Mouse (Mus musculus) right cerebral cortex, postnatal 14 days (tissue): Measurements from ENCODE around the gene 1700125H20Rik.
"Not testable (repeated sequence)": the region's sequence is repeated elsewhere in the genome, so short reads cannot be mapped to it uniquely, and the experiment has no call there.

ENCODE experiments used
- DNase-seq: peaks from one replicate; pipeline ENCODE4 v3.0.0; 2022

1700125H20Rik gene

DNA sequence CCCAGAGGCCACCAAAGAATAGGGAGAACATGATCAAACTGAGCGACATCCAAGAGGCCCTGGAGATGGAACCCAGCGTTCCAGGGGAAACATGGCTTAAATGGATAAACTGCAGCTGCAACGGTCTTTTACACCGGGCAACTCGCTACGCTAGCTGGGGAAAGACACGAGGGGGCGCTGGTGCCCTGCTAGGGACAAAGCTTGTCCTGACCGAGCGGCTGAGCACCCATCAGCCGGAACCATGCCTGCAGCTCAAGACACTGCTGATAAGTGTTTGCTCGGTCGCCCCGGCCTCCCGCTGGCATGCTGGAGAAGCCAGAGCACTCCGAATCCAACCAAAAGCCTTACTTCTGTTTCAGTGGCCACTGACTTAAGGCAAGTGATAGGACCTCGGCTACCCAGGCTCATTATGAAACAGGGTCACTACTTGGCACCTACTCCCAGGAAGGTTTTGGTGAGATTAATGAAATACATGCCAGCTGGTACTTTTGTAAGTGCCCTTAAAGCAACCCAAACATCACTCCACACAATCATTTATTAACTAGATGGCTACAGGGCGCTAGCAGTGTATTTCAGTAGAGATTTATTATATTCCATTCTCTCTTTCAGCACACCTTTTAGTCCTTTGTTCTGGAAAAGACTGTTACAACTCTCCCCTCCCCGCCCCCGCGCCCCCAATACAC is at the start of gene 1700125H20Rik:
Gene 1700125H20Rik (plus strand): TSS at position 347 of the 683 bp plus-strand sequence.
- peak; percentile 93 for DNase-seq

DNA sequence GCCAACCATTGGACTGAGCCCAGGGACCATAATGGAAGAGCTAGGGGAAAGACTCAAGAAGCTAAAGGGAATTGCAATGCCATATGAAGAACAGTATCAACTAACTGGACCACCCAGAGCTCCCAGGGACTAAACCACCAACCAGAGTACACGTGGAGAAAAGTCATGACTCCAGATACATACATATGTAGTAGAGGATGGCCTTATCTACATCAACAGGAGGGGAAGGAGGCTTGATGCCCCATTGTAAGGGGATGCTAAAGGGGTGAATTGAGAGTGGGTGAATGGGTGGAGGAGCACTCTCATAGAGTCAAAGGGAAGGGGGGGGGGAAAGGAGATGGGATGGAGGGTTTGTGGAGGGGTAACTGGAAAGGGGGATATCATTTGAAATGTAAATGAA is 48.1 kb upstream of the 1700125H20Rik start:
- DNase-seq = no peak

DNA sequence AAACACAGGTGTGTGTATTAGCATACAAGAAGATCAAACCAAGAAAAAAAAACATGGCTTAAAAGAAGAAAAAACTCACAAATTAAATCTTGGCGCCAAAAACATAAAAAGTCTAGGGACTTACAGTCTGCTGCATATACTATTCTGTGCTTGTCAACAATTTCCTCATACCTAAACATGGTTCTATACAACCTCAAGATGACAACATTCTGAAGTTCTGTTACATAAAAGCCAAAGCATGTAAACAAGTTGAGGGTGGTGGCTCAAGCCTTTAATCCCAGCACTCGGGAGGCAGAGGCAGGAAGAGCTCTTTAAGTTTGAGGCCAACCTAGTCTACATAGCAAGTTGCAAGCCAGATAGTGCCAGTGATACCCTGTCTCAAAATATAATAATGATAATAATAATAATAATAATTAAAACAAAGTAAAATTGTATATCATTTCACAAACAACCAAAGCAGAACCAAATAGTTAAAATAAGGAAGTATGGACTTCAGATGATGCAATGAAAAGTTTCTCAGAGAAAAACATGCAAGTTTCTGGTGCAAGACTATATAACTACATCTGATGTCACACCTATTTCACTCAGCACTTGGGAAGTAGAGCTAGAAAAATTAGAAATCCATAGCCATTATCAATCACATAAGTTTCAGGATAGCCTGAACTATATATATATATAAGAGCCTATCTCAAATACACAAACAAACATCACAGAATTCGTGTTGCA is 46.8 kb upstream of the 1700125H20Rik start:
- DNase-seq = no peak

DNA sequence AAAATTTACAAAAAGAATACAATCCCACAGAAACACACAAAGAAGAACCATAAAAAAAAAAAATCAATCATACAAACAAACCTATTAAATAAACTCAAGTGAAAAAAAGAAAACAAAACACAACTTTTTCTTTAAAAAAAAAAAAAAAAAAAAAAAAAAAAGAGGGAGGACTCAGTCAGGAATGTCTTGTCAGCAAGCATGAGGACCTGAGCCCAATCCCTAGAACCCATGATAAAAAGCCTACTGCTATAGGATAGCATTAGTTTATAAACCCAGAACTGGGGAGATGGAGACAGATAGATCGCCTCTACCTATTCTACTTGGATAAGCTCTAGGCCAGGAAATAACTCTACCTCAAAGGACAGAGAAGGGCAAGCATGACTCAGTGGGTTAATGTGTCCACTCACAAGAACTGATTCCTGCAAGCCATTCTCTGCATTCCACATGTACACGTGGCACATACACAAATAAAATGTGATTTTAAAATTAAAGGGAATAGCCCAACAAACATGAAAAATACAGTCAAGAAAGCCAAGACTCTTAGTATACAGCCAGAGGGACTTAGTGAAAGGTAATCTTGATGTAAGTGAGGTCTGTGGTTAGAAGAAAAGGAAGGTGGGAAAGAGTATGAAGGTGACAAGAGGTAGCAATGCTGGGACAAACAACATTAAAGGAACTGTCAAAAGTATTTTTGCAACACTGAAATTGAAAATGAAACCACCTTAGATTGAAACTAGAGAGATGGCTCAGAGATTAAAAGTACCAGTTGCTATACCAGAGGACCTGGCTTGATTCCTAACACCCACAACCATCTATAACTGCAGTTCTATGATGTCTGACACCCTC is 43.7 kb upstream of the 1700125H20Rik start:
- DNase-seq = no peak

DNA sequence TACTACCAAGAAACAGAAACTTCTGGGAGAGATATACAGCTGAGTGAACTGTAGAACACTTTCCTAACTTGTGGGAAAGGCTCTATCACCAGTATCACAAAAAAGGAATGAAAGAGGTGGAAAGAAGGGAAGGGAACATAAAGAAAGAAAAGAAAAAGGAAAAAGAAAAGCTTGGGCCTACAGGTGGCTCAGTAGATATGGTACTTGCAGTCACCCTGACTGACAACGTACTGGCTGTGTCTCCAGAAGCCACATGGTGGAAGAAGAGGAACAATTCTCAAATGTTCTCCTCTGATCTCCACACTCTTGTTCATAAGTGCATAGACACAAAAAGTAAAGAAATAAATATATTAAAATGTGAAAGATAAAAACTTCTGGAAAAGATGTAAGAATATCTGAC is 41.3 kb upstream of the 1700125H20Rik start:
- no peak for DNase-seq

DNA sequence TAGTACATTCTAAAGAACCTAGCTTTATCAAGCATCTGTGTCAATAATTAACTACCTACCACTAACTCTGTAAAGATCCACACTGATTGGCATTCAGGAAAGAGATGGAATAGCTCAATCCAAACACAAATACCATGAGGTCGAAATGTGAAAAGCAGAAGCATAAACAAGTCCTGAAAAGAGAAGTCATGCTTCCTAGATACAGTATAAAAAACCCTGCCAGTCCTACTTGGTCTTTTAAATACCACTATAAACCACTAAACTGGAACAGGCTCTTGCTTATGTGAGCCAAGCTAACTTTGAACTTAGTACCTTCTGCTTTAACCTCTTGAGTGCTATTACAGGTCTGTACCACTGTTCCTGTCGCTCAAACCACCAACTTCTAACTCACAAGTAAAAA is 38.7 kb upstream of the 1700125H20Rik start:
- DNase-seq = no peak

DNA sequence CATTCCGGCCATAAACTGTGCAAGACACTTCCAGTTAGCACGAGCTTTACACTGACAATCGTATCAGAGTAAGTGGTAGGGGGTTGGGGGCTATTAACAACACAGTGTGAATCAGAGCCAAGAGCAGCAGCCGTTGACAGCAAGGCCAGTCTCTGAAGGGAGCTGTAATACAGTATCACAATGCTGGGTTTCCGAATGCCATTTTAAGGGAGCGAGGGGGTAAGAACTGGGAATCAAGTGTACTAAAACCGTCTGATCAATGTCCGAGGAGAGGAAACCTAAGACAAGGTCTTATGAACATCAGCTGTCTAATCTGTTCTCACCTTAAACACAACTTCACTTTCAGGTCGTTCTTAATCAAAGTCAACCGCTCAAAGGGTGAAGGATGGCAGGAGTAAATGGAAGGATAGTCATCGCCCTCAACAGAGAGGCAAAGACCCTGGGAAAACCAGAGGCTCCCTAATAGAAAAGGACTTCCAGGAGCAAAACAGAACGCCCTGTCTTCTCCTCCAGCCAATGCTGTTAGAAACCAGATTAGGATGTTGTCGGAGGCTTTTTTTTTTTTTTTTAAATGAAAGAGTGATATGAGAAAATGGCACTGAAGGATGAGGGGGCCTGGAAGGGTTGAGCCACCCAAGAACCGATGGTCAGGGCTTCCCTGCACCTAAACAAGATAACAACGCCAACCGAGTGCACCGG is 31.3 kb upstream of the 1700125H20Rik start:
- no peak for DNase-seq

DNA sequence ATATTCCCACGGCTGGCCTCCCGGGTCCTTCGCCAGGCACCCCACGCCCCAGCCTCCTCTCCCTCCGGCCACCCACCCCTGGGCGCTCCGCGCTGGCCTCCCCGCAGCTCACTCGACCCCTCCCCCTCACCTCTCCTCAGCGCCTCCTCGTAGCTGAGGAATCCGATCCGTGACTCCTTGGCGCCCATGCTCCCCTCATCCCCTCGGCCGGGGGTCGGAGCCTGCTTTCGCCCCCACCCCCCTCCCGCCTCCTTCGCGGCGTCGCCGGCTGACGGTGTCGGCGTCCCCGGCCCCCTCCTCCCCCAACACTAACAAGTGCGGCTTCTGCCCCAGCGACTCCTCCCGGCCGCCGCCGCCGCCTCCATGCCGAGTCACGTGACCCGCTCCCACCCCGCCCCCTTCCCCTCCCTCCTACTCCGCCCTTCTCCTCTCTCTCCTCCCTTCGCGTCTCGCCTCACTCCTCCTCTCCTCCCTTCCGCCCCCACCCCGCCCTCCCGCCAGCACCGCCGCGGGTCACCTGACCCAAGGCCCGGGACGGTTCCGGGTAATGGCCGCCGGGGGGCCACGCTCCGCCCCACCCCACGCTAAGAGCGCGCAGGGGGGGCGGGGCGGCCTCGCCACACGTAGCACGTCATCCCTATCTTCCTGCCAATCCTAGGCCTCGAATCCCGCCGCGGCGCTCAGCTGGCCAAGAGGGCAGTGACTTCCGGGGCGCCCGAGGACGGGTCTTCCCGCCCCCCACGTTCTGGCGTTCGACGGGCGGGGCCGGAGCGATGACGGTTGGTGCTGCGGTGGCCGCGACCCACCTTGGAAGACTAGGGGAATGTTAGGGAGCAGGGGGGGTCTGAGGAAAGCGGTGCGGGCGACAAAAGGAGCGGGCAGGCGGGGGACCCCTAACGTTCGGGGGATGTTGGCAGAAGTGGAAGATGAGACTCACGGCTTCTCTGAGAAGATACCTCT is 30.3 kb upstream of the 1700125H20Rik start, which contains the start of gene Usp32:
Gene Usp32 (minus strand): TSS at position 581 of the 960 bp plus-strand sequence.
- peak; percentile 96 for DNase-seq

DNA sequence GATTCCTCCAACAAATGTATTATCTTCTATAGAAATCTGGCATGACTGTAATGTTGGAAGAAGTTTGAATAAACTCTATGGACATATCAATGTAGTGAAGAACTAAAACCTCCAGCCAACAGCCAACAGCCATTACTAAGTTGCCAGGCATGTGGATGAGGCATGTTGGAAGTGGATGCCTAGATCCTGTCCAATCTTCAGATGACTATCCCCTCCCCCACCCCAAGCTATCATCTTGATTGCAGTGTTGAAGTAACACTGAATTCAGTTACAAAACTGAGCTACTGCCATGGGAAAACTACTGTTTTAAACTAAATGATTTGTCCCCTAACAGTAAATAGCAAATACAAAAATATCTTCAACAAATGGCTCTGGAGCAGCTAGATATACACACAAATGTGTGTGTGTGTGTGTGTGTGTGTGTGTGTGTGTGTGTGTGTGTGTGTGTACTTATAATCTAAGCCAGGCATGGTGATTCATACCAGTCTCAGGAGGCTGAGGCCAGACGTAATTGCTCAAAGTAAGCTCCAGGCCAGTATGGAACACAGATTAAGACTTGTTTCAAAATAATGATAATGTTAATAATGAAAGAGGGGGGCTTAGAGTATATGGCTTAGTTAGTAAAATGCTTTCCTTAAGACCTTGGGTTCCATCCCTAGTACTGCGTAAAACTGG is 17.8 kb upstream of the 1700125H20Rik start:
- DNase-seq = no peak

DNA sequence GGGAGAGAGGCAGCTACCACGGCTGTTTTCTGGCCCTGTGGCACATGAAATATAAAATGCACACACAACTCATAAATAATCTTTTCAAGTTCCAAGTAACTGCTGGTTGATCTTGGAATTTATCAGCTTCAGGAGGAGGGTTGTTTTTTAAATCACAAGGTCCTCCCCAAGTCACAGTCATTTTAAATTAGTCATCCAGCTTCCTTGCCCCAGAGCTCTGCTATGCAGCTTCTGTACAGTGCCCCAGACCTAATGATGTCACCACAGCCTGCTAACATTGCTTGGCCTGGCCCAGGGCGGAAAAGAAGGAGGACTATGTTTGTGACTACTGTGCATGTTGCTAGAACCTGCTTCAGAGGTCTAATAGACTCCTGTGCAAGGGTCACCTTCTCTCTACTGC is 12.9 kb upstream of the 1700125H20Rik start:
- no peak for DNase-seq

DNA sequence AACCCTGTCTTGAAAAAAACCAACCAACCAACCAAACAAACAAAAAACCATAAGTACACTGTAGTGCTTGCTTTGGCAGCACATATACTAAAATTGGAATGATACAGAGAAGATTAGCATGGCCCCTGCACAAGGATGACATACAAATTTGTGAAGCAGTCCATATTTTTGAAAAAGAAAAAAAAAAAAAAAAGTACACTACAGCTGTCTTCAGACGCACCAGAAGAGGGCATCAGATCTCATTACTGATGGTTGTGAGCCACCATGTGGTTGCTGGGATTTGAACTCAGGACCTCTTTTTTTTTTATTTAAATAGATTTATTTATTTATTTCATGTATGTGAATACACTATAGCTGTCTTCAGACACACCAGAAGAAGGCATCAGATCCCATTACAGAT is 7.2 kb upstream of the 1700125H20Rik start:
- not testable (repeated sequence) for DNase-seq

DNA sequence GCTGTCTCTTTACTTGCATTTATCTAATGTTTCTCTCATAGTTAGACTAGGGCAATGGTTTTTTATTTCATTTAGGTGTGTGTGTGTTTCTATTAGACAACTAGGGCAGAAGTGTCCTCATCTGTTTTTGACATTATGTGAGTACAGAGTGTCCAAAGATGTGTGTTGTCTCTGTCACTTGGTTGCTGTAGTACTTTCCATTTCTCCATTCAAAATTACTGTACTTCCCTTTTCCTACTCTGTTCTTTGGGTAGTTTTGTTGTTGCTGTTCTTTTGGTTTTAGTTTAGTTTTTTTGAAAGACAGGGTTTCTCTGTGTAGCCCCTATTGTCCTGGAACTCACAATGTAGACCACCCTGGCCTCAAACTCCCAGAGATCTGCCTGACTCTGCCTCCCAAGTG is 5.8 kb upstream of the 1700125H20Rik start:
- no peak for DNase-seq

DNA sequence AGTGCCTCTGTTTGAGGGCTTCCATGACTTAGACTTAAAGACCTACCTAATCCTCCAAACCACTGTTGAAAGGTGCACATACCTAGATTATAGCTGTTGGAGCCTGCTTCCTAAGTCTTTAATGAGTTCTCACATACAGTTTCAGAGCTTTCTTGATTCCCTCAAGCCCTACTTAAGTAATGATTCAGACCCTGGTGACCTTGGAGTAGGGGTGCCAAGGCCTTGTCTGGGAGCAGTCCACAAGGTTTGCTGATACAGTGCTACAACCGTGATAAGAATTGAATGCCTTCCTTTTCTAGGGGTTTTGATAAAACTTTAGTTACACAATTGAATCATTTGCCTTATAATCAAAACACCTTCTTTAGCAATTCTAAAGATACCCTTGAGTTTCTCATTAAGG is 2.7 kb upstream of the 1700125H20Rik start:
- DNase-seq = no peak

DNA sequence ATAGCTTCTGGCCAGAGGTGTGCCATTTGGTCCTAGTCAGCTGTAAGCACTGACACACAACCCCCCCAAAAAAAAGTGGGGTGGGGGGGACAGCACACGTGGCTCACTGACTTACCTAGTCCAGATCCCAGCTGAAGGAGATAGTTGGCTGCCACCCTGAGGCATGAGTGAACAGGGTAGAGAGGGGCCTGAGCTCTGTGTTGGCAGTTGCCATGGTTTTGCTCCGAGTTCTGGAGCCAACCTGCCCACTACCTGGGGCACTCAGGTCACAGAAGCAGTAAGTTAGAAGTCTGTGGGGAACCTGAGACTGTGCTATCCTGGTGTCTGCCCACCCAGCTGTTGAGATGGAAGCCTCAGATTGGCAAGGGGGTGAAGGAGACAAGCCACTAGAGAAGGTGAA is 629 bp downstream of the 1700125H20Rik start:
- DNase-seq = no peak

DNA sequence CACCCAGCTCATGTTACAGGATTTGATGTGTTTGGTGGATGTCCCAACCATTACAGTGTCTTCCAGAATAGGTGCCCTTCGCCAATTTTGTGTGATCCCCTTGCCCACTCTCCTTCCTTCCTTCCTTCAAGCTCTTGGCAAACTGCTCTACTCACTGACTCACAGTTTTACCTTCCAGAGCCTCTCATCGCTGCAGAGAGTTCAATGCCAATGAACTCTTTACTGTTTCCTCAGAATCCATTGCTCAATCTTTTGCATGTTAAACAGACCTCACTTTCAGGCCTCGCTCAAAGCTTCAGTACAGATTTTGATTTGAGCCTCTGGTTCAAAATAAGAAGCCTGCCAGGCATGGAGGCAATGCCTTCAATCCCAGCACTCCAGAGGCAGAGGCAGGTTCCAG is 5.7 kb downstream of the 1700125H20Rik start:
- no peak for DNase-seq

DNA sequence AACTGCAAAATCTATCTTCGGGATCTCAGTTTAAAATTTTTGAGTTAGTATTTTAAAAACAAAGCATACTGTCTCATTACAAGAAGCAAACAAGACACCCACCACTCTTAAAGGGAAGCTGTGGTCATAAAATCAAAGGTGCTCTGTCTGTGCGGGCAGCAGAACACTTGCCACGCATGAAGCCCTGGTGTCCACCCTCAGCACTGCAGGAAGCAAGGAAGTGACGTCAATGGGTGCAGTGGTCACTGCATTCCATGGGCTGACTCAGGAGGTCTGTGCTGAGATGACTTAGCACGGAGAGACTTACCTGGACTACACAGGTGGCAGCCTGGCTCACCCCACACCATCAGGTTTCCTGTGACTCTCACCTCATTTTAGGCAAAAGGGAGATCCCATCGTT is 7.6 kb downstream of the 1700125H20Rik start:
- no peak for DNase-seq

DNA sequence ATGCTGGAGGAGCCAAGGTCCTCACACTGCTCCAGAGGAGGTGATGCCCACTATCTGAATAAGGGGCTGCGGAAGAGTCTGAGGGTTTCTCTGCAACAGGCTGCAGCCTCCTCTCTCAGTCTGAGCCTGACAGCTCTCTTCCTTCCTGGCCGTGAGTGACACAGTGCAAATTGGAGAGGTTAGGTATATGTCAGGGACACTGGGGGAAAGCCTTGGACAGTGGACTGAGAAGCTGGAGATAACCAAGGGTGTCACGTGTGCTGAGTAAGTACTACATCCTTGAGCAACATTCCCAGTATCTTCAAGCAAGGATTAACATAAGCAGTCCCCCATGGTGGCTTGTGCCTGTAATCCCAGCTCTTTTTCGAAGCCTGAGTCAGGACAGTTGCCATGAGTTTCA is 8.2 kb downstream of the 1700125H20Rik start:
- no peak for DNase-seq

DNA sequence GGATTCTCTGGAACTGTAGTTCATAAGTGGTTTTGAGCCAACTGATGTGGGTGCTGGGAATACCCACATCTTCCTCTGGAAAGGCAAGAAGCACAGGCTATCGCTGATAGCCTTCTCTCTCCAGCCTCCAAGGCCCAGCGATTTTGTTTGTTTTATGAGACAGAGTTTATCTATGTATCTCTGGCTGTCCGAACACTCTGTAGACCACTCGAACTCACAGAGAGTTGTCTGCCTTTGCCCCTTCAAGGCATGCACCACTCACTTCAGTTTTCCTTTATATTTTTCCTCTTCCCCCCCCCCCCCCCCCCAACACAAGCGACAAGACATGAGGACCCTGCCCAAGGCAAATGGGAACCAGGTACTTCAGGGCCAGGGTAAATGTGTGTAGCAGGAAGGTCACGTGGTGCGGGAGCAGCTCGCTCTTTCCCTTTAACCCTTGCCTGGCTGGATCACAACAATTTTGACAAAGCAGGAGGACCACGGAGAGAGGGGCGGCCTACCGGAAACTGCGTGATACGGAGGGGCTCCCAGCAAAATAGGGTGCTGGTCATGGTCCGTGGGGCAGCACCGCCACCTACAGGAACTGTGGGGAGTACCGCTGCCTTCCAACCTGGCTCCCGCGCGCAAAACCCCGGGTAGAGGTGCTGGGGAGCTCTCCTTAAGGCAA is 12.5 kb downstream of the 1700125H20Rik start:
- peak; percentile 76 for DNase-seq

DNA sequence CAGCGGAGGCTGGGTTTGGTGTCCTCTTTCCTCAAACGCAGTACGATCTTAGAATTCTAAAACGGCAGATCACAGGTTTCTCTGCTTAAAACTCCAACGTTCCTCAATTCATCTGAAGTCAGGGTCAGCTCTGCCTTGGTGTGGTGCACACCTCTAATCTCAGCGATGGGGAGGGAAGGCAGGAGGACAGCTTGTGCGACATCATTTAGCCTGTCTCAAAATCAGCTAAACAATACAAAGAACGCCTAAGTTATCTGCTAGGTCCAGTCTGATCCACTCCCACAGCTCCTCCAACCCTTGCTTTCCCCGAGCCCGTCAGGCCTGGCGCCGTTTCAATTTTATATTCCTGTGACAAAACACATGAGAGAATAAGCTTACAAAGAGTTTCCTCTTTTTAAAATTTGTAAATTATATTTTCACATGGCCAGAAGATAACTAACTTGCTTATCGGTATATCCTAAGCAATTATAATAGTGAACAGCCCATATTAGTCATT is 13.1 kb downstream of the 1700125H20Rik start:
- peak; percentile 30 for DNase-seq

DNA sequence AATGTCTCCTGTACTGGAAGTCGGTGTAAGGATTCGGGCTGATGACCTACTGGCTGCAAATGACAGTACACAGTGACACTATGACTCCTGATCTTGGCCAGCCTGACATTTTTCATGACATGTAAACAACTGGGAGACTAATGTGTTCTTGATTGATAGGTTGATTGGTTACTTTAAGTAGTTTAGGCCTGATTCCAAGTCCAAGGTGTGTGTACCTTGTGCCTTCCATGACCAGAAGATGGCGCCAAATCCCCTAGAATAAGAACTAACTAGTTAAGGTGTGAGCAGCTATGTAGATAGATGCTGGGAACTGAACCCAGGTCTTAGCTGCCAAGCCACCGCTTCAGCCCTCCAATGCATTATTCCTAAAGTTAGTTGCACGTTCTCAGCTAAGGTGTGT is 13.9 kb downstream of the 1700125H20Rik start:
- DNase-seq = peak; percentile 16
